8 mouse cellular contexts compared by ENCODE assay signal in genomic region chr6:100143586-100144301, GRCm38 (mm10).
DNase-seq lines count a peak whose midpoint lies in the region; ATAC-seq and TF ChIP-seq lines count a peak whose summit lies in the region.

No protein-coding gene starts in this region.

- TF ChIP-seq POLR2A in kidney, adult 2 months (IDR thresholded peaks at IDR 0.05; ENCODE audit: low read depth, low read length) = no peak

- H3K36me3 ChIP-seq in embryonic facial prominence, embryonic 15.5 days = no peaks in the 10 kb centered on the region
- no peaks in the 10 kb centered on the region for H3K36me3 ChIP-seq in kidney, adult 2 months (ENCODE audit: control insufficient read depth, insufficient read depth, low read length)
- H3K36me3 ChIP-seq in stomach, embryonic 14.5 days (ENCODE audit: control insufficient read depth, insufficient read depth, low read length) = no peaks in the 10 kb centered on the region

- no peaks in the 10 kb centered on the region for H3K9me3 ChIP-seq in embryonic facial prominence, embryonic 15.5 days (replicated peaks)
- H3K9me3 ChIP-seq in stomach, embryonic 14.5 days (ENCODE audit: control insufficient read depth, low read depth, low read length) = no peaks in the 10 kb centered on the region

- ATAC-seq in embryonic facial prominence, embryonic 15.5 days (ENCODE audit: insufficient number of reproducible peaks, low FRiP score, low TSS enrichment, low read depth) = 0 out of 2 replicates have a peak, but pooled peaks have one; percentile 26
- ATAC-seq in stomach, embryonic 14.5 days (ENCODE audit: insufficient number of reproducible peaks, insufficient read depth, low FRiP score, low read depth) = 0 out of 2 replicates have a peak, but pooled peaks have one; percentile 35
- no peak for ATAC-seq in CD4-positive, CD25-positive, alpha-beta regulatory T cell, adult 4 months

- H3K27ac ChIP-seq in embryonic facial prominence, embryonic 15.5 days (replicated peaks) = peak overlapping the region; percentile 61
- no peak overlapping the region for H3K27ac ChIP-seq in kidney, adult 2 months (ENCODE audit: insufficient read depth, low read depth, low read length)
- peak overlapping the region; percentile 71 for H3K27ac ChIP-seq in stomach, embryonic 14.5 days (ENCODE audit: low read length)

- peak overlapping the region; percentile 20 for H3K4me3 ChIP-seq in embryonic facial prominence, embryonic 15.5 days (replicated peaks)
- no peak overlapping the region for H3K4me3 ChIP-seq in kidney, adult 2 months (ENCODE audit: insufficient read depth, low read depth, low read length)
- H3K4me3 ChIP-seq in stomach, embryonic 14.5 days (ENCODE audit: low read depth, low read length) = no peak overlapping the region

- intact Hi-C loops in left cerebral cortex, postnatal 36 days (cut with DNase I) = loop anchor here (10.0 kb wide), 1 partner anchor 239 kb away; no protein-coding TSS in a partner anchor

- H3K4me1 ChIP-seq in embryonic facial prominence, embryonic 15.5 days = peaks cover 54% of the 10 kb centered on the region
- H3K4me1 ChIP-seq in kidney, adult 2 months (ENCODE audit: control insufficient read depth, insufficient read depth, low read length) = 0 out of 2 replicates have a peak, but pooled peaks cover 6% of the 10 kb centered on the region
- H3K4me1 ChIP-seq in stomach, embryonic 14.5 days (ENCODE audit: control insufficient read depth, insufficient read depth, low read length) = peaks cover 15% of the 10 kb centered on the region; the same call in 1 of the 2 replicates

- WGBS in embryonic facial prominence, embryonic 15.5 days = 13% methylated on average over 16 of the region's 16 CpGs
- 25% methylated on average over 16 of the region's 16 CpGs for WGBS in kidney, adult 2 months
- 13% methylated on average over 16 of the region's 16 CpGs for WGBS in stomach, embryonic 14.5 days

- H3K4me2 ChIP-seq in embryonic facial prominence, embryonic 15.5 days (replicated peaks) = peak overlapping the region; percentile 41
- H3K4me2 ChIP-seq in stomach, embryonic 14.5 days (replicated peaks; ENCODE audit: low read depth, low read length) = peak overlapping the region; percentile 27

- peak; percentile 83 for DNase-seq in adrenal gland, postnatal 14 days
- peak; percentile 86 for DNase-seq in heart, adult 8-10 months (ENCODE audit: low spot score)
- DNase-seq in kidney, adult 2 months = peak; percentile 75
- DNase-seq in left cerebral cortex, postnatal 36 days (ENCODE audit: low spot score in 2 of 2) = peak; percentile 84
- peak; percentile 58 for DNase-seq in mesoderm, embryonic 11.5 days (ENCODE audit: low read depth, low spot score)

- TF ChIP-seq CTCF in kidney, adult 2 months (conservative IDR thresholded peaks at IDR 0.05; ENCODE audit: insufficient read depth, insufficient read length, low read depth, low read length) = no peak; the same call in 1 of the 2 replicates

- H3K9ac ChIP-seq in embryonic facial prominence, embryonic 15.5 days = no peak overlapping the region
- H3K9ac ChIP-seq in stomach, embryonic 14.5 days (replicated peaks; ENCODE audit: low read depth, low read length) = no peak overlapping the region; the same call in 1 of the 2 replicates

- peaks cover 4% of the 10 kb centered on the region; the same call in 1 of the 2 replicates for H3K27me3 ChIP-seq in embryonic facial prominence, embryonic 15.5 days
- no peaks in the 10 kb centered on the region for H3K27me3 ChIP-seq in kidney, adult 2 months (replicated peaks; ENCODE audit: control insufficient read depth, insufficient read depth, low read length)
- H3K27me3 ChIP-seq in stomach, embryonic 14.5 days (ENCODE audit: control insufficient read depth, insufficient read depth, low read length) = no peaks in the 10 kb centered on the region
